Mouse (Mus musculus): ENCODE results near the gene 1600002K03Rik. TPM values are rescaled to one million over a fixed set of nuclear protein-coding genes. Genes with fewer than 3 reads are reported as not detected.

The 1600002K03Rik gene
- polyA plus RNA-seq, 1 experiment from 2014 or later: 10.7 TPM

DNA sequence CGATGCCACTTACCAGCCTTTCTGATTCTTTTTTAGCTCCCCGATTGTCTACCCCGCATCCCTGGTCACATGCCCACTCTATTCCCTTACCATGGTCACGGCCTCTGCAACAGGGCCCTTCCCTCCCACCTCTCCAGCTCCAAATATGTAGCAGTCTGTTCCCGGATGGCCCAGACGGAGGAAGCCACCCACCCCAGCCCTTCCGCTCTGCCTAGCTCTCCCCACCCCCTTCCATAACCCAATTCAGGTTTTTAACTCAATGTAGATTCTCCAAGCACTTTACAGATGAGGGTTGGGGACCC, 16.0 kb upstream of the 1600002K03Rik start:
- Histone ChIP-seq H3K36me3 (ENCODE audit: control insufficient read depth, insufficient read depth) (peaks cover 51% of the 10 kb centered on the region), H3K9ac (ENCODE audit: low read length) (peak overlapping the region; percentile 14; the same call in 1 of the 2 replicates)
- 40% methylated on average over 7 of the region's 7 CpGs for WGBS

DNA sequence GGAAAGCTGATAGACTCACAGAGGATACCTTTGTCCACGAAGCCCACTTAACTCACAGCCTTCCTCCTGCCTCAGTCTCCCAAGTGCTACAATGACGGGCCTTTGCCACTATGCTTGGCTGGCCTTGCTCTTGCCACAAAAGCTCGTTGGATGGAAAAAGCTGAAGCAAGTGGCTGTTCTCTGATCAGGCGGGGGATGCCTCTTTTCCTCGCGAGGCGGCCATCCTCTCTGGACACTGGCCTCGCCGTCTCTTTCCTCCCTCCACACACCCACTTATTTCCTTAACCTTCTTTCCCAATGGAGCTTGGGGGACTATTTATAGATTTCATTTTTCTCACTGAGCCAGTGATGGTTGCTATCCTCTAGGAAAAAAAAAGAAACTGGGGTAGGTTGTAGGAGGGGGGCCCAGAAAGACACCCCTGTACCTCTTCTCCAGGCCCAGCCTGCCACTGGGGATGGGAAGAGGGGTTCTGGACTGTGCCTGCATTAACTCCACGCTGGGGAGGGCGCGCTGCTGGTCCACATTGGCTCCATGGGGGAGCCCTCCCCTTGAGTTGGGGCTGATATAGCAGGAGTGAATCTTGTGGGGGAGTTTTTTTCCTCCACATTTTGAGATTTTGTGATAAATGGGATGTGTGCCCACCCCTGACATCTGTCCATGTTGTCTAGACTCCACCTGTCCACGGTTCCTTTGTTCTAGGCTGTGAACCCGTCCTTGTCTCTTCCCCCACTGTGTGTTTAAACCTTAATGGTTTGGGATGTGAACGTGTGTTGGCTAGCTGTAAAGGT, 15.4 kb upstream of the 1600002K03Rik start:
- Histone ChIP-seq H3K4me2 (ENCODE audit: low read depth, low read length) (no peak overlapping the region), H3K4me1 (ENCODE audit: control insufficient read depth, insufficient read depth, low read length) (peaks cover 86% of the 10 kb centered on the region), H3K27ac (ENCODE audit: low read length) (peak overlapping the region; percentile 74), H3K4me3 (ENCODE audit: low read length) (no peak overlapping the region), H3K36me3 (ENCODE audit: control insufficient read depth, insufficient read depth) (peaks cover 50% of the 10 kb centered on the region), H3K27me3 (ENCODE audit: control insufficient read depth, insufficient read depth, low read length) (no peaks in the 10 kb centered on the region), H3K9ac (ENCODE audit: low read length) (peak overlapping the region; percentile 52; the same call in 1 of the 2 replicates), H3K9me3 (replicated peaks; ENCODE audit: control insufficient read depth, low read length) (no peaks in the 10 kb centered on the region)
- no peak for ATAC-seq (replicated peaks; ENCODE audit: extremely low read depth, insufficient read depth, low FRiP score)
- WGBS: 53% methylated on average over 15 of the region's 15 CpGs

More for the DNA sequence above, 16.0 kb upstream of the 1600002K03Rik start:
- Histone ChIP-seq H3K4me1 (ENCODE audit: control insufficient read depth, insufficient read depth, low read length) (peaks cover 86% of the 10 kb centered on the region), H3K9me3 (replicated peaks; ENCODE audit: control insufficient read depth, low read length) (no peaks in the 10 kb centered on the region), H3K27me3 (ENCODE audit: control insufficient read depth, insufficient read depth, low read length) (no peaks in the 10 kb centered on the region), H3K4me2 (ENCODE audit: low read depth, low read length) (no peak overlapping the region), H3K27ac (ENCODE audit: low read length) (peak overlapping the region; percentile 74), H3K4me3 (ENCODE audit: low read length) (no peak overlapping the region)
- ATAC-seq (replicated peaks; ENCODE audit: extremely low read depth, insufficient read depth, low FRiP score): no peak

DNA sequence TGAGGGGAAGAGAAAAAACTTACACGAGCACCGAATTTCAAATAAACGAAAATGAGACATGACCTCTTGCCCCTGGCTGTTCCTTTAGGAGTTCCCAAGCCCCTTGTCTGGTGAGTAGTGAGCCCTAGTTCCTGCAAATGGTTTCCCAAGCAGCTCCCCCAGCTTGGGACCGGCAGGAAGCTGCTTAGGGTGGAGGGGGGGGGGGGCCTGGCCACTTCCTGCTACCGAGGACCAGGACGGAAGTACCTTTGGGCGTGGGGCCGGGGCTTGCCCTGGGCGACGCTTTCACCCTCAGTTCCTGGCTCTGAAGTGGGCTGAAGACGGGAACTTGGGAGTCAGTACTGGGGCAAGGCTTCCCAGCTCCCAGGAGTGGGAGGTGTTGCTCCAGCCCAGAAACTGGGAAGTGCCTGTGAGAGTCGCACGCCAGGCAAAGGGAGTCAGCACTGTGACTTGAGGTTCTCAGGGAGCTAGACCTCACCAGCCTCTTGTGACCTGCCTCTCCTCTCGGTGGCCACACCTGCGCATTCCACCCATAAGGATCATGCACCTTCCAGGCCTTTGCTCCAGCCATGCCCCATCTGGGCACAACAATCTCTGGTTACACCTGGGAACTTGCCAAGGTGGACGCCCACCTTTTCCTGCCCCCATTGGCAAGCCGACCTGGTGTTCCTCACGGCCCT, 14.3 kb upstream of the 1600002K03Rik start:
- Histone ChIP-seq H3K27ac (ENCODE audit: low read length) (peak overlapping the region; percentile 98), H3K27me3 (ENCODE audit: control insufficient read depth, insufficient read depth, low read length) (no peaks in the 10 kb centered on the region), H3K4me2 (ENCODE audit: low read depth, low read length) (peak overlapping the region; percentile 74), H3K4me3 (ENCODE audit: low read length) (no peak overlapping the region; the same call in 1 of the 2 replicates), H3K36me3 (ENCODE audit: control insufficient read depth, insufficient read depth) (peaks cover 39% of the 10 kb centered on the region), H3K9me3 (replicated peaks; ENCODE audit: control insufficient read depth, low read length) (no peaks in the 10 kb centered on the region), H3K4me1 (ENCODE audit: control insufficient read depth, insufficient read depth, low read length) (peaks cover 79% of the 10 kb centered on the region), H3K9ac (ENCODE audit: low read length) (peak overlapping the region; percentile 49)
- ATAC-seq (replicated peaks; ENCODE audit: extremely low read depth, insufficient read depth, low FRiP score): no peak; the same call in 1 of the 2 replicates
- WGBS: 11% methylated on average over 18 of the region's 18 CpGs

DNA sequence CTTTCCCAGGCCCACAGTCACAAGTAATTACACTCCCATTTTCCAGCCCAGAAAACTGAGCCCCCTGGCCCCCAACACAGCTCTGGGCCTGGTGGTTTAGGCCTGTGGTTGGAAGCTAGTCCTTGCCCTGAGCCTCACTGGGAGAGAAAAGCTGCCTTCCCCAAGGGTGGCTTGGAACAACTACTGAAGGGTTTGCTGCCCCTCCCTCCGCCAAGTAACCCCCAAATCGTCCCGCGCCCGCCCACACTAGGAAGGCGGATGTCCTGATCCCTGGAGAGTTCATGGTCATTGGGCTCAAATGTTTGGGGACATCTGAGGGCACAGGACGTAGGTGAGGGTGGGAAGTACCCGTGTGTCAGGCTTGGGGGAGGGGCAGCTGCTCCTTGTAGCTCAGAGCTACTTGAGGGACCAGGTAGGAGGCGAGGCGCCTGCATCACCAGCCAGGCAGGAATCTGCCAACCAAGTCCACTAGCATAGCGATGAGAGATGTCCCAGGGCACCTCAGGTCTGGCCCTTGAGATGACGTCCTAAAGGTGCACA, 13.7 kb upstream of the 1600002K03Rik start:
- WGBS: 7% methylated on average over 12 of the region's 12 CpGs
- H3K27me3 ChIP-seq (ENCODE audit: control insufficient read depth, insufficient read depth, low read length): no peaks in the 10 kb centered on the region
- peak overlapping the region; percentile 49 for H3K9ac ChIP-seq (ENCODE audit: low read length)
- peak overlapping the region; percentile 51 for H3K4me3 ChIP-seq (ENCODE audit: low read length)
- peak overlapping the region; percentile 98 for H3K27ac ChIP-seq (ENCODE audit: low read length)
- H3K36me3 ChIP-seq (ENCODE audit: control insufficient read depth, insufficient read depth): peaks cover 33% of the 10 kb centered on the region
- peak; percentile 0; the same call in 1 of the 2 replicates for ATAC-seq (replicated peaks; ENCODE audit: extremely low read depth, insufficient read depth, low FRiP score)
- no peaks in the 10 kb centered on the region for H3K9me3 ChIP-seq (replicated peaks; ENCODE audit: control insufficient read depth, low read length)
- peak overlapping the region; percentile 74 for H3K4me2 ChIP-seq (ENCODE audit: low read depth, low read length)
- H3K4me1 ChIP-seq (ENCODE audit: control insufficient read depth, insufficient read depth, low read length): peaks cover 80% of the 10 kb centered on the region

DNA sequence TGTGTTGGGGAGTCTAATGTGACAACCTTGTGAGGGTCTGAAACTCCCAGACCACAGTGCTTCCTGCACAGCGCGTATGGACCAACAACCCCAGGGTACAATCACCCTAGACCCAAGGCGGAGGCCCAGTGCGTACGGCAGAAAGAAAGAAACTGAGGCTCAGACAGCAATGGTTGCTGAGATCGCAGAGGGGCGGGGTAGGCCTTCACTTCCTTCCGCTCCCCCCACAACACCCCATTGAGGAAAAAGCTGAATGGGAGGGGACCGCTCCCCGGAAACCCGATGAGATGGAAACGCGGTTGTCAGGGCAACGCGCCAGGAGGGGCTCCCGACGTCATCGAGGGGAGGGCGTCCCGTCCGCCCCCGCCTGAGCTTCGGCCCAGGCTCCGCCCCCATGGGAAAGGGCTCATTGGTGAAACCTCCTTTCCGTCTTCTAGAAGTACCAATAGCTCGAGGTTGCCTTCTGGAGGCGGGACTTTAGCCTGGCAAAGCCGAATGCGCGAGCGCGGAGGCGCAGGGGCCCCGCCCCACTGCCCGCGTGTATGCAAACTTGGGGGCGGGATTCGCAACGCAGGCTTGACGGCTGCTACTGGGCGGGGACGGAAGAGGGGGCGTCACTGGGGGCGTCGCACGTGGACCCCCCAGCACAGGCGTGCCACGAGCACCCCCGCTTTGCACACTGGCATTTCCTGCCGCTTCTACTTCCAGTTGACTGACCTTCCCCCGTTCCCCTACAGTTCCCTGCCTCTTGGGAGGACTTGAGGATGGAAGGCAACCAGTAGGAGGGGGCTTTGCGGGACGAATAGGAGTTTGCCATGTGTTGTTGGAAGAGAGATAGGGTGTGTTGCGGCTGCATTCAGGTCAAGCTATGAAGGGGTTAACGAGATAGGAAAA, 12.9 kb upstream of the 1600002K03Rik start:
- under 1% methylated on average over 55 of the region's 55 CpGs for WGBS
- peak overlapping the region; percentile 51 for H3K4me3 ChIP-seq (ENCODE audit: low read length)
- peak; percentile 79 for ATAC-seq (replicated peaks; ENCODE audit: extremely low read depth, insufficient read depth, low FRiP score)
- H3K9ac ChIP-seq (ENCODE audit: low read length): peak overlapping the region; percentile 75
- H3K4me1 ChIP-seq (ENCODE audit: control insufficient read depth, insufficient read depth, low read length): peaks cover 79% of the 10 kb centered on the region
- H3K27ac ChIP-seq (ENCODE audit: low read length): peak overlapping the region; percentile 98
- peaks cover 26% of the 10 kb centered on the region for H3K36me3 ChIP-seq (ENCODE audit: control insufficient read depth, insufficient read depth)
- no peaks in the 10 kb centered on the region for H3K27me3 ChIP-seq (ENCODE audit: control insufficient read depth, insufficient read depth, low read length)
- peak overlapping the region; percentile 74 for H3K4me2 ChIP-seq (ENCODE audit: low read depth, low read length)
- H3K9me3 ChIP-seq (replicated peaks; ENCODE audit: control insufficient read depth, low read length): no peaks in the 10 kb centered on the region

DNA sequence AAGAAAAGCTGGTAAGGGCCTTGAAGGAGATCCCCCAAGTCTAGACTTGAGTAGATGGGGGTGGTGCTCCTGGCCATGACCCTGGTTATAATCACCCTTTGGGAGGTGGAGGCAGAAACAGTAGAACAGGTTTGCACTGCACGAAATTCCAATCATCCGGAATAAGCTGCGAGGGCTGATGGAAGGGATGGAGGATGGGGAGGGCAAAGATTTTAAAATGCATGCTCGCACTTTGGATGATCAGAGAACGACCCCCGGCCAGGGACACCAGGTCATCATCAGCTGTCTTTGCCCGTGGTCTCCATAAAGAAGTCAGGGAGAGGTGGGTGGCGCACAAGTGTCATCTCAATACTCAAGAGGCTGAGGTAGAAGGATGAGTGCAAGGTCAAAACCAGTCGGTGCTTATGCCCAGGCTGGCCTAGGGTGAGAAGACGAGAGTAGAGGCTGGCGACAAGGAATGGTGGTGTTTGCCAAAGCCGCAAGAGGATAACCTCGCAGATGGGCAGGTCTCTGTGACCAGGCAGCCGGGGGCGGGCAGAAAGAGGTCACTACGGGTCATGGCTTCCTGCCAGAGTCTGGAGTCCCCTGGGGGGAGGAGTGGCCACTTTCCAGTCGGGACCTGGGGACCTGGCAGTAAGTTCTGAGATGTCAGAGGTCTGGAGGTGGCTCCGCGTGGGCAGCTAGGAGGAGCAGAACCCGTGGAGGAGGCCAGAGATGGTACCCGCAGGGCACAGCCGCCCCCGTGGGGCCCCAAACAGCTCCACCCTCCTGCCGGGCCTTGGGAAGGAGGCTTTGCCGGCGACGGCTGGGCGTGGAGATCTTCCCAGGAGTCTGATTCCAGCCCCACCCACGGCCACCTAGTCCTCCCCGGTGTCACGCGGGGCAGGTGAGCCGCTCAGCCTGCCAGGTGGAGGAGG, 12.0 kb upstream of the 1600002K03Rik start:
- H3K27ac ChIP-seq (ENCODE audit: low read length): peak overlapping the region; percentile 98
- ATAC-seq (replicated peaks; ENCODE audit: extremely low read depth, insufficient read depth, low FRiP score): no peak
- no peaks in the 10 kb centered on the region for H3K27me3 ChIP-seq (ENCODE audit: control insufficient read depth, insufficient read depth, low read length)
- H3K4me1 ChIP-seq (ENCODE audit: control insufficient read depth, insufficient read depth, low read length): peaks cover 77% of the 10 kb centered on the region
- H3K4me2 ChIP-seq (ENCODE audit: low read depth, low read length): peak overlapping the region; percentile 74
- H3K4me3 ChIP-seq (ENCODE audit: low read length): peak overlapping the region; percentile 51
- 1% methylated on average over 33 of the region's 33 CpGs for WGBS
- H3K9me3 ChIP-seq (replicated peaks; ENCODE audit: control insufficient read depth, low read length): no peaks in the 10 kb centered on the region
- H3K36me3 ChIP-seq (ENCODE audit: control insufficient read depth, insufficient read depth): peaks cover 17% of the 10 kb centered on the region
- H3K9ac ChIP-seq (ENCODE audit: low read length): peak overlapping the region; percentile 75

DNA sequence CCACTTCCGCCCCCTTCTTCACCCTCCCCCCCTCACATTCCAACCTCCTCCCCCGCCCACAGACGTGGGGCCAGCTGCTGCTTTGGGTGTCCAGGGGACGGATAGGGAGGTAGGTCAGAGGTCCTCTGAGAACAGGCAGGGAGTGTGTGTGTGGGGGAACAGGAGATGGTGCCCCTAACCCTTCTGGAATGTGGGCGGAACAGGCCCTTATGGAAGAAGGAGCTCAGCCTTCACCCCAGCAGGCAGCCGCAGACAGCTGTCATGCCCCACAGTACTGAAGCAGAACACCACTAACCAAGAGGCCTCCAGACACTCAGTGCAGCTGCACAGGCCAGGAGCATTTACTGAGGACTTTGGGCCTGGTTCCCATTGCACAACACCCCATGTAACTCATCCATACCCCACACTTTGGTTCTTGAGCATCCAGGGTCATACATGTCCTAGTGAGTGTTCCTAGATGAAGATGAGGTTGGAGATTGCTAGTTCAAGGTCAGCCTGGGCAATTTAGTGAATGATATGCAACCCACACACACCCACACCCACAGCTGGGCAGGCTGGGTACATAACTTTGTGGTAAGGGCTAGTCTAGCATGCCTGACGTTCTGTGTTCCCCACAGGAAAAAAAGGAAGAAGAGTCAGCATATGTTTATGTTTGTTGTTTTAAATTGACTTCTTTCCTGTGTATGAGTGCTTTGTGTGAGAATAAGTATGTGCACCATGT, 11.1 kb upstream of the 1600002K03Rik start:
- peak overlapping the region; percentile 74 for H3K4me2 ChIP-seq (ENCODE audit: low read depth, low read length)
- WGBS: 10% methylated on average over 4 of the region's 7 CpGs
- H3K36me3 ChIP-seq (ENCODE audit: control insufficient read depth, insufficient read depth): peaks cover 9% of the 10 kb centered on the region
- H3K27ac ChIP-seq (ENCODE audit: low read length): peak overlapping the region; percentile 98
- H3K9ac ChIP-seq (ENCODE audit: low read length): peak overlapping the region; percentile 75
- ATAC-seq (replicated peaks; ENCODE audit: extremely low read depth, insufficient read depth, low FRiP score): 0 out of 2 replicates have a peak, but pooled peaks have one; percentile 1
- H3K4me1 ChIP-seq (ENCODE audit: control insufficient read depth, insufficient read depth, low read length): peaks cover 78% of the 10 kb centered on the region
- H3K27me3 ChIP-seq (ENCODE audit: control insufficient read depth, insufficient read depth, low read length): no peaks in the 10 kb centered on the region
- no peaks in the 10 kb centered on the region for H3K9me3 ChIP-seq (replicated peaks; ENCODE audit: control insufficient read depth, low read length)
- H3K4me3 ChIP-seq (ENCODE audit: low read length): peak overlapping the region; percentile 51

Measured in heart, embryonic 16.5 days (tissue).